ENCODE assay signal across 8 mouse cellular contexts in the genomic region with DNA sequence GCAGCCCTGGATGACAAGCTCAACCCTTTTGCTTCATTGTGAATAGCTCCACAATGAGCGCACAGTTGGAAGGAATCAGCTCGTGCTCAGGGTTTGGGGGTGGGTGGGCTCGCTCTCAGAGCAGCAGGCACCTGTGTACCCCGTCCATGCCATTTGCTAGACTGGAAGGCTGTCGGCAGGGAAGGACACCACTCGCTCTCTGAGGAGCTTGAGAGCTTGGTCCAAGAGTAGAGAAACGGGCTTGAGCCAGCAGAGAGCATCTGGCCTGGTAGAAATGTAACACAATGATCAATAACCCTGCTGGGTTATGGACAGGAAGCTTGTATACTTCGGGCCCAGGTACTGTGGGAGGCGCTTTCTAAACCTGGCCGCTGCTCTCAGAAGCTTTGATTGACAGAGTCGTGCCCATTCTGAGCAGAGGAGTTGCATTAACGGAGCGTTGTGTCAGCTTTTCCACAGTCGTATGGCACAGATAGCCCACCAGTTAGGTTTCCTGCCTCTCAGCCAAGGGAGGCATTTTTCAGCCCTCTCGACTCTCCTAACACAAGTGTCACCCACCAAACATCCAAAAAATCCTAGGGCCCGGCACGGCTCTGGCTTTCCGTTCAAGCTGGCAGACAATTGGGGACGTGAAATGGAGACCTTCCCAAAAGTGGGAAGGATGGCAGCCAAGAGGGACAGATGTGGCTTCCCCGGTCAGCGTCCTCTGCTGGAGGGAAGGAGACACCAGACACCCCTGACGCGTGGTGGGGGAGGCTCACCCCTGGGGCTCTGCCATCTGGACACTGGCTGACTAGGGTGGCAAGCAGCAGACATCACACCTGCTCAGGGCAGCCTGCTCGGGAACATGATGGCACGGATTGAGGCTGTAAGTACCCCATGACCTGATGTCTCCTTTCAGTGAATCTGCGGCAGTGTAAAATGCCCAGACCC.
A peak's percentile ranks its signal among the peaks of the same experiment; 100 is the strongest.
DNase-seq lines count a peak whose midpoint lies in the region; ATAC-seq and TF ChIP-seq lines count a peak whose summit lies in the region.

No protein-coding gene starts in this region.

- no peak overlapping the region for H3K4me2 ChIP-seq in hindbrain, embryonic 13.5 days
- no peak overlapping the region for H3K4me2 ChIP-seq in hindbrain, embryonic 11.5 days (replicated peaks; ENCODE audit: low read depth, low read length)
- H3K4me2 ChIP-seq in embryonic facial prominence, embryonic 15.5 days (replicated peaks): no peak overlapping the region

- no peak overlapping the region for H3K4me3 ChIP-seq in hindbrain, embryonic 13.5 days
- H3K4me3 ChIP-seq in hindbrain, embryonic 11.5 days (ENCODE audit: low read depth, low read length): no peak overlapping the region
- H3K4me3 ChIP-seq in embryonic facial prominence, embryonic 15.5 days (replicated peaks): no peak overlapping the region

- no peaks in the 10 kb centered on the region for H3K9me3 ChIP-seq in hindbrain, embryonic 13.5 days
- no peaks in the 10 kb centered on the region for H3K9me3 ChIP-seq in hindbrain, embryonic 11.5 days (ENCODE audit: control insufficient read depth, low read length)
- no peaks in the 10 kb centered on the region for H3K9me3 ChIP-seq in embryonic facial prominence, embryonic 15.5 days (replicated peaks)

- no peak overlapping the region for H3K9ac ChIP-seq in hindbrain, embryonic 13.5 days
- no peak overlapping the region for H3K9ac ChIP-seq in hindbrain, embryonic 11.5 days (ENCODE audit: low read depth, low read length)
- no peak overlapping the region for H3K9ac ChIP-seq in embryonic facial prominence, embryonic 15.5 days

- 76% methylated on average over 26 of the region's 26 CpGs for WGBS in hindbrain, embryonic 13.5 days
- 79% methylated on average over 26 of the region's 26 CpGs for WGBS in hindbrain, embryonic 11.5 days
- WGBS in embryonic facial prominence, embryonic 15.5 days: 74% methylated on average over 26 of the region's 26 CpGs

- peaks cover 11% of the 10 kb centered on the region for H3K4me1 ChIP-seq in hindbrain, embryonic 13.5 days (replicated peaks)
- no peaks in the 10 kb centered on the region for H3K4me1 ChIP-seq in hindbrain, embryonic 11.5 days (replicated peaks; ENCODE audit: control insufficient read depth, insufficient read depth, low read length)
- H3K4me1 ChIP-seq in embryonic facial prominence, embryonic 15.5 days: no peaks in the 10 kb centered on the region

- no peak overlapping the region for H3K27ac ChIP-seq in hindbrain, embryonic 13.5 days
- H3K27ac ChIP-seq in hindbrain, embryonic 11.5 days (ENCODE audit: low read depth, low read length): no peak overlapping the region
- no peak overlapping the region for H3K27ac ChIP-seq in embryonic facial prominence, embryonic 15.5 days (replicated peaks)

- intact Hi-C loops in heart, postnatal 10 days (cut with DNase I): no loop called here

- ATAC-seq in hindbrain, embryonic 13.5 days (ENCODE audit: low FRiP score): peak; percentile 41; the same call in 1 of the 2 replicates
- no peak for ATAC-seq in hindbrain, embryonic 11.5 days (ENCODE audit: low FRiP score)
- 0 out of 2 replicates have a peak, but pooled peaks have one; percentile 76 for ATAC-seq in embryonic facial prominence, embryonic 15.5 days (ENCODE audit: insufficient number of reproducible peaks, low FRiP score, low TSS enrichment, low read depth)

- TF ChIP-seq CTCF in brain, embryonic 14.5 days (IDR thresholded peaks at IDR 0.05; ENCODE audit: borderline replicate concordance, extremely low read depth, insufficient read depth, insufficient read length): no peak

- no peaks in the 10 kb centered on the region for H3K27me3 ChIP-seq in hindbrain, embryonic 13.5 days
- H3K27me3 ChIP-seq in hindbrain, embryonic 11.5 days (ENCODE audit: control insufficient read depth, insufficient read depth, low read length): no peaks in the 10 kb centered on the region
- no peaks in the 10 kb centered on the region for H3K27me3 ChIP-seq in embryonic facial prominence, embryonic 15.5 days

- TF ChIP-seq POLR2A in brain, embryonic 14.5 days (IDR thresholded peaks at IDR 0.05; ENCODE audit: borderline replicate concordance, extremely low read depth, insufficient read depth, insufficient read length, poor library complexity, severe bottlenecking): no peak

- DNase-seq in hindbrain, embryonic 11.5 days (ENCODE audit: low spot score): no peak
- DNase-seq in brain, embryonic 14.5 days (ENCODE audit: low read depth): peak; percentile 29
- DNase-seq in heart, postnatal 10 days: peak; percentile 32 to 42
- no peak for DNase-seq in adrenal gland, postnatal 36 days
- no peak for DNase-seq in thymus, postnatal 0 days (ENCODE audit: low spot score)
- no peak for DNase-seq in testis, postnatal 10 days (ENCODE audit: low spot score)

- no peaks in the 10 kb centered on the region for H3K36me3 ChIP-seq in hindbrain, embryonic 13.5 days
- H3K36me3 ChIP-seq in hindbrain, embryonic 11.5 days (ENCODE audit: control insufficient read depth, insufficient read depth, low read length): no peaks in the 10 kb centered on the region
- H3K36me3 ChIP-seq in embryonic facial prominence, embryonic 15.5 days: no peaks in the 10 kb centered on the region

Comparison
In these comparisons a context has a peak if more than half of its experiments do, and no peak if none do; other contexts are left out.
1. DNase-seq: peak in brain, embryonic 14.5 days (single experiment) and heart, postnatal 10 days (2 of 2); none in hindbrain, embryonic 11.5 days (single experiment), adrenal gland, postnatal 36 days (0 of 2), thymus, postnatal 0 days (single experiment) and testis, postnatal 10 days (single experiment).